Mouse (Mus musculus) adrenal gland, adult 2 months (tissue): ENCODE results near the gene Gal3st3. TPM values are rescaled to one million over a fixed set of nuclear protein-coding genes. Genes with fewer than 3 reads are reported as not detected.

Source experiments
- DNase-seq: peaks from one replicate; pipeline ENCODE4 v3.0.0; 2021
- long read RNA-seq: library from polyadenylated mRNA; stranded (forward); transcript quantifications from one replicate; pipeline ENCODE4 v2.0.0, GENCODE M21; 2021
- polyA plus RNA-seq: library from polyadenylated mRNA; depleted of rRNA; stranded (reverse); fragments of >200 nt; gene quantifications from 2 replicates; pipeline ENCODE4 v1.2.3, GENCODE M21; 2012; rRNA removed
- total RNA-seq, 2 experiments: library from RNA; stranded (reverse); gene quantifications; 2 replicates each; pipeline ENCODE4 v1.2.3; 2021

Gal3st3 gene
- under 1 TPM; 0.12 to 0.21 TPM for total RNA-seq
- 0.27 and 0.73 TPM in 2 replicates for polyA plus RNA-seq
- long read RNA-seq, result 0 reads

DNA sequence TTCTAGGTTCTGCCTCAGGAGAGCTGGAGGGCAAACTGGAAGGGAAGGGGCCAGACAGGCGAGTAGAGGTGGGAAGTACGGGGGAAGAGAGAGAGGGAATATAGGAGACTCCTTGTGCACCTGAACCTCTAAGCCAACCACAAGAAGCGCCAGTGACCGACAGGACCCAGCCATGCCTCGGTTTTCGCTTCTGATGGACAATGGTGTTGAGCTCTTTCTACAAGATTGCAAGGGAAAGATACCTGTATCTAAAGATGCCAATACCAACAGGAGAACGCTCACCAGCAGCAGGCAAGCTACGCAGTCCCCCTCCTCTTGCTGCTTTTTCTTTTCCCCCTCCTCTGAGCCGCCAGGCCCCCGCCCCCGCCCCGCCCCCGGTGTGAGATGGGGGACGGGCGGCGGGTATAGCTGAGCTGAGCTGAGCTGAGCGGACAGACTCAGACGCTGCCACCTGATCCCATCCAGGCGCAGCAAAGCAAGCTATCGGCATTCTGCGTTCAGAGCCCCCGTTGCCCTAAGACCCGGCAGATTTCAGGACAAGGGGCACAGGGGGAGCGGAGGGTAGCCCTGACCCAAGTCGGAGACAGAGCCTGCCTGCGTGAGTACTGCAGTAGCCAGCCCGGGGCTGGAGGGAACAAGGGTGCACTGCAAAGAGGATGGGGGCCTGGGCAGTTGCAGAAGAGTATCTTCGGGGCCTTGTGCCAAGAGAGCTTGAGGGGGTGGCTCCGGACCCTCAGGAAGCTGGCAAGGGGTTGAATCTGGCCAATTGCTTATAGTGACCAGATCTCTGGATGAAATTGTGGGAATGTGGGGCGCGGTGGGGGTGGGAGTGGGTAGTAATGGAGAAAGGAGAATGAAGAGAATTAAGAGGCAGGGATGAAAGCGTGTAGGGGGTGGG, at the start of gene Gal3st3:
Gene Gal3st3 (plus strand): TSS at position 429 of the 898 bp plus-strand sequence.
- no peak for DNase-seq

DNA sequence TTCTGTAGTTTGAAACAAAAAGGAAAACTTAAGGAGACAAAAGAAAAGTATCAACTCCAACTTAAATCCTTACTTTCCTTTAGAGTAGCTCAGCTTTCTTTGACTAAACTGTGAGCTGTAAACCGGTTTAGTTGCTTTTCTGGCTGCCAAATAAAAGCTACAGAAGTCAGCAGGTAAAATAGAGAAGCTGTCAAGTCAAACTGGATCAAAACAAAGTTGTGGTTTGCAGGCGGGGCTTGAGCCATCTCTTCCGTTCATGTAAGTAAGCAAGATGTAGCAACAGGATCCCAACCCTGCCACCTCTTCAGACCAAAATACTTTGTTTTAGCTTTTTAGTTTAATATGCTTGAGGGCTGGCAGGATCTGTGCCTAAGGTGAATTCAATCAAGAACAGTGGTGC, 41.0 kb upstream of the Gal3st3 start:
- DNase-seq, result no peak

DNA sequence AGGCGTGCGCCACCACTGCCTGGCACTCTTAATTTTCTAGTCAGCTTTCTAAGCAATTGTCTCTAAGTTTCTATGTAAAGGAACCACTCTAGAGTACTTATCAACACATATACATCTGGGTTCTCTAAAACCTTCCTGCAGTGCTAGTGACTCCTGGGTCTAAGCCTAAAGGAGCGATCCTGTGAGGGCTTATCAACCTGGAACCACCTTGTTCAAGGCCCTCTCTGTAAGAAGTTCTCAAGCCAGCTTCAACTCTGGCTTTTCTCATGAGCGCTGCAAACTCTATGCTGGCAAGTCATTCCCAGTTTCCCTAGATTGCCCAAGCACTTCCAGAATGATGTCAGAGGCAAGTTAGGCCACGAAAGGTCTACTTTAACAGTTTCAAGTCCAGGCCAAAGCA, 31.1 kb upstream of the Gal3st3 start:
- no peak for DNase-seq

DNA sequence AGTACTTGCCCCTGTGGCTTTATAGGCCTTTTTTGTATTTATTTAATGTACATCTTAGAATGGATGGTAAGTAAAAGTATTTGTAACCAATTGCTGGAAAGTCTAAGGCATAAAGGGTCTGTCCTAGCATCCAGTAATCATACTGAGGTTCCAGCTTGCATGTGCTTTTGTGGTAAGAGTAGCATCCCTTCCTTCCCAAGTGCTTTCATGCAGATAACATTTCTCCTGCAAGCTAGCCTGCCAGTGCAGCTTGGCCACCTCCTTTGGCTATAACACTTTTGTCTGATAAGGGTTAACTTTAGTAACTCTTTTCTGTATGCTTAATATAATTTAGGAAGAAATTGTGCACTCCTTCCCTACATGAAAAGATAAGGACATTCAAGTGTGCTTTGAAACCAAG, 30.1 kb upstream of the Gal3st3 start:
- DNase-seq, result no peak

DNA sequence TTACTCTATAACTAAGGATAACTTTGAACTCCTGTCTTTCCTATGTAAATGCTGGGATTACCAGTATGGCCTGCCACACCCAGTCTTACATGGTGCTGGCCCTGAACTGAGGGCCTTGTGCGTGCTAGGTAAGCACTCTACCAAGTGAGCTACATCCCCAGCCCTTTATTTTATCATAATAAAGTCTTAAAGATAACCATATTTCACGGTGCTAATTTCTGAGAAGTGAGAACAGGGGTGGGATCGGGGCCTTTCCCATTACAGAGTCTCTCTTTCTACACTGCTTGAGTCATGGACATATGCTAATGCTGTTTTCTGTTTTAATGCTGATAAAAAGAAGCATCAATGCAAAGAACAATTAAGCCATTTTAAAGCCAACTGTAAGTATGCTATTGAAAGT, 29.3 kb upstream of the Gal3st3 start:
- no peak for DNase-seq

DNA sequence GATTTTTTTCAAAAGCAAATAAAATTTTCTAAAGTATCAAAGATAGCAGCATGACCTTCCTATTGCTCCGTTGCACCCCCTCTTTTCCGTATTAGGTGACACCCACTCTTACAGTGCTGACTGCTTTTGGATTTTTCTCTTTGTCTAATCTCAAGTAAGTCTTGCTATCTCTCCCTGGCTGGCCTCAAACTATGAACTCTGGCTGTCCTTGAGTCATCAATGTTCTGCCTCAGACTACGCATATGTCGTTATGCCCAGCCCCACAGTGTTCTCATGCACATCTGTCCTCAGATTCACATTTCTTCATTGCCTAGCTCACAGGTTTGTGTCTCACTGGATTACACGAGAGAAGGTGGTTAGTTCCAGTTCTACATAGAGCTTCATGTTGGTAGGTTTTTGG, 28.7 kb upstream of the Gal3st3 start:
- no peak for DNase-seq

DNA sequence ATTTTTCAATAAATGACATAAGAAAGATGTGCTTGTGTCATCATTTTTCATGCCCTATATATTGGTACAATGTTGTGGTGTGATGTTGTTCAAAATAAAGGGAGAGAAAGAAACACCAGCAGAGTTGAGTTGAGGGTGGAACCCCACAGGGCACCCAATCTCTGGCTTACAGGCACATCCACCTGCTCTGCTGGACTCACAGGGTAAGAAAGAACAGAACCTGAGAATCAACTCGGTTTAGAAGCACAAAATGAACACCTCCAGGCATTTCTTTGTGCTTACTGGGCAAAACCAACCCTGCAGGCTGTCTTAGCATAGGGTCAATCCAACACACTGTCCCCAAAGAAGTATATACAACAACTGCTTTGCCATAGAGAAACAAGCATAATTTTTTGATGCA, 26.7 kb upstream of the Gal3st3 start:
- no peak for DNase-seq

DNA sequence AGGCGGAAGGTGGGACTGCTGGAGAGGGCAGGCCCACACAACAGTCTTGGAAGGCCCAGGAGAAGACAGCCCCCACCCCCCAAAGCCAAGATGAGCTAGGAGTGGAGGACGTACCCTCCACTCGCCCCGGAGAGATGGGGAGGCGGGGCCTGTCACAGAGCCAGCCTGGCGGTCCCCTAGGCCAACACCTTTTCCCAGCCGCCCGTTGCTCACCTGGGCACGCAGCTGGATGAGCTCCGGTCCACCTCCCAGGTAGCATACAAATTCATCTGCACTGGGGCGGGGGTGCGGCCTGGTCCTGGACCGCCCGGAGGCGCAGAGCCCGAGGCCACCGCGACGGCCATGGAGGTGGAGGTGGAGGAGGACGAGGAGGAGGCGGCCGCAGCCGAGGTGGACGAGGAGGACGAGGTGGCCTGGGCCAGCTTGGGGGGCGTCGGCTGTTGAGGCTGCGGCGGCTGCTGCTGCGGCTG, 25.8 kb upstream of the Gal3st3 start:
- DNase-seq, result peak; percentile 71

DNA sequence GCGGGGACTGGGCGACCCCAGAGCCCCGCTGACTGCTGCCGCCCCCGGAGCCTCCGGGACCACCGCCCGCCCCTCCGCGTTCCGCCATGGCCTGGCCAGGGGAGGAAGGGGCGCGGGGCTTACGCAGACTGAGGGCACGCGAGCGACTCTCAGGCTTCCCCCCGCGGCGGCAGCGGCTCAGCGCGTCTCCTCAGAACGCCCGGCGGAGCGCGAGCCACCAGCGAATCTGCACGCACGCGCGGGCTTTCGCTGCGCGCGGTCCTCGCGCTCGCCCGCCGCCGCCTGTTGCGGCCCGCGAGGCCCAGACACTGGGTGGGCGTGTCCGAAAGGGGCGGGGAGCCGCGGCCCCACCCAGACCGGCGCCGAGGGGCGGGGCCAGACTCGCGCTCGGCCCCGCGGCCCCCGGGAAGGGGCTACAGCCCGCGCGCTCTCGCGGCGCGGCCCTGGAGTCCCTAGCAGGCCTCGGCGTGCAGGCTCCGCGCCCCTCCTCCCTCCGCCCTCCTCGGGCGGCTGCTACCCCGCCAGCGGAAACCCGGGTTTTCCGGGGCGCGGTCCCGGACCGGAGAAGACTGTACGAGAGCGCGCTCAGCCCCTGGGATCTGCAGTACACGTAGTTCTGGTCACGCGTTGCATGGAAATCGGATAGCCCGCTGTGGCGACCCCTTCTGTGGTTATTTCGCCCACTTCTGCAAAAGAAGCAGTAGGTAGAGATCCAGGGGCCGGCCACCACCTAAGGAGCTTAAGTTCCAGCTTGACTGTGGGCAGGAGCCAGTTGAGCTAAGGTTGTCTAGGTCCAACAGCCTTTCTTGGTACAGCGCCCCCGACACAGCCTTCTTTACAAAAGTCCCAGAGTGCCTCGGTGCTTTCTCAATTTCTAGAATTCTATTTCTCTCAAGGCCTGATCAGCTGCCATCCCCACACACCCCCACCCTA, 25.1 kb upstream of the Gal3st3 start, which contains the start of gene Pacs1:
Gene Pacs1 (minus strand): TSS at position 319 of the 933 bp plus-strand sequence.
- peak; percentile 96 for DNase-seq

DNA sequence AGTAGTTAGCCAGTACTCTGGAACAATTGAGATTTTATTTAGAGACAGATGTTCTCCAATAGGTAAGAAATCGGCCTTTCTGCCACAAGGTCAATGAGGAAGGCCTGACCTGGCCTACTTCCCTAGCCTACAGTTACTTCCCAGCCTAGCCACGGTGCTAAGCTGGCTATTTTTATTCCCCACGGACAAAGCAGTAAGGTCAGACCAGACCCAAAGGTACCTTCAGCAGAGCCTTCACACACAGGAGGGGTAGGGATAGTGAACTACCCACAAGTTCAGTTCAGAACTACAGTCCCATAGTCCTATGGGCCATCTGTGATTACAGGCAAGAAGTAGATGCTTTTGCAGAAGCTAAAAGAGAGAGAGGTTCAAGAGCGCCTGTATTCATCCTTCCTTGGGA, 24.2 kb upstream of the Gal3st3 start:
- no peak for DNase-seq

DNA sequence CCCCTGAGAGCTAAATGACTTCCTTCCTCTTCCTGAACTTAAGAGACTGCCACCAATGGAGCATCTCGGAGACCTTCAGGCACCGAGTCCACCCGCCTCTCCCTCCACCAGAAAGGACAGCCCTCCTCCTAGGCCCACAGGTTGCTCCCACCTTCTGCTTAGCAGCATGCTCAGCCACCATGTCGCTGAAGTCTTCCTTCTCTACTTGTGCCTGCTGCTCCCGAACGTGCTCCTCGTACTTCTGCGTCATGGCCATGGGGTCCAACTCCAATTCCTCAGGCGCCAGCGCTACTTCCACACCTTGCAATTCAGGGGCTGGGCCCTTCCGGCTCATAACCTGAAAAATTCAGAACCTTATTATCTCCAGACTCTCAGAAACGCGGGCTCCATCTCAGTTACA, 23.5 kb upstream of the Gal3st3 start:
- no peak for DNase-seq

DNA sequence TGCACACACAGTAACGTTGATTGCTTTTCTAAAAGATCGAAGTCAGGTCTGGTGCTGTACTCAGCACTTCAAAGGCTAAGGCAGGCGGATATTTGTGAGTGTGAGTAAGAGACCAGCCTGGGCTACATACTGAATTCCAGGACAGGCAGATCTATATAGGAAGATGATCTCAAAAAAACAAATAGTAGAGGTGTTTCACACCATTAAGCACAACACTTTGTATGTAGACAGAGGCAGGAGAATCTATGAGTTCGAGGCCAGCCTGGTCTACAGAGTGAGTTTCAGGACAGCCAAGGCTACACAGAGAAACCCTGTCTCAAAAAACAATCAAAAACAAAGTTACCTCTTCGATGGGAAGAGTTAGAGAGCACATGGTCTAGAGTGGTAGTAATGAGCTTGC, 22.4 kb upstream of the Gal3st3 start:
- DNase-seq, result no peak

DNA sequence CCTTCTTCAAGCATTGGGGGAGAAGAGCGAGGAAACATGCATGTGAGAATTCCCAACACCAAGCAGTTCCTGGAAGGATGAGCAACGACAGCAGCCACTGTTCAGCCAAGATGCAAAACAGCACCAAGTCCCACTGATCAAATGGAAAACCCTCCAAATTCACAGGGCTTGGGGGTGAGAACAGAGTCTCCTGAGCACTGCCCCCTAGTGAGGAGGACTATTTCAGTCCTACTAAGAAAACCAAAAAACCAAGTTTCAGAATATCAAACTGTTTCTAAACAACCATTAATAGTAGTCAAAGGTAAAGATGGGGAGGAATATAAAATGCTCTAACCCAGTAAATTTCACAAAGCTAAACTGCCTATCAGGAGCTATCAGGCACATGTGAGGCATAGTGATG, 21.6 kb upstream of the Gal3st3 start:
- no peak for DNase-seq

DNA sequence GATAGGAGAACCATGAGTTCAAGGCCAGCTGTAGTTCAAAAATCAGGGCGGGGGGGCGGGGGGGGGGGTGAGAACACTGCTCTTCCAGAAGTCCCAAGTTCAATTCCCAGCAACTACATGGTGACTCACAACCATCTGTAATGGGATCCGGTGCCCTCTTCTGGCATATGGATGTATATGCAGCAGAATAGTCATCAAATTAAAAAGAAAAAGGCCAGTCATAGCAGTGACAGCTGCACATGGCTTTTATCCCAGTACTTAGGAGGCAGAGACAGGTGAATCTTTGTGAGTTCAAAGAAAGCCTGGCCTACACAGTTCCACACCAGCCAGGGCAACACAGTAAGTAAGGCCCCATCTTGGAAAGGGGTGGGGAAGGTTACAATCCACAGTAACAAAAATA, 21.0 kb upstream of the Gal3st3 start:
- DNase-seq, result no peak

DNA sequence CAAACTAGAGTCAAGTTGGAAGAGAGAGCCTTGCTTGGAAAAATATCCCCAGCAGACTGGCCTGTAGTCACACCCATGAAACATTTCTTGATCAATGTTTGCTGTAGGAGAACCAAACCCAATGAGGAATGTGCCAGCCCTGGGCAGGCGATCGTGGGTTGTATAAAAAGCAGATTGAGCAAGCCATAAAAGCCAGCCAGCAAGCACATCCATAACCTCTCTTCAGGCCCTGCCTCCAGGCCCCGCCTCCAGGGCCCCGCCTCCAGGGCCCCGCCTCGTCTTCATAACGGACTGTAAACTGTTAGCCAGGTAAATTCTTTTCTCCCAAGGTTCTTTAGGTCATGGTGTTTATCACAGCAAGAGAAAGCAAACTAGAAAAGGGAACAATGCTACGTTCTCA, 19.8 kb upstream of the Gal3st3 start:
- DNase-seq, result peak; percentile 60

DNA sequence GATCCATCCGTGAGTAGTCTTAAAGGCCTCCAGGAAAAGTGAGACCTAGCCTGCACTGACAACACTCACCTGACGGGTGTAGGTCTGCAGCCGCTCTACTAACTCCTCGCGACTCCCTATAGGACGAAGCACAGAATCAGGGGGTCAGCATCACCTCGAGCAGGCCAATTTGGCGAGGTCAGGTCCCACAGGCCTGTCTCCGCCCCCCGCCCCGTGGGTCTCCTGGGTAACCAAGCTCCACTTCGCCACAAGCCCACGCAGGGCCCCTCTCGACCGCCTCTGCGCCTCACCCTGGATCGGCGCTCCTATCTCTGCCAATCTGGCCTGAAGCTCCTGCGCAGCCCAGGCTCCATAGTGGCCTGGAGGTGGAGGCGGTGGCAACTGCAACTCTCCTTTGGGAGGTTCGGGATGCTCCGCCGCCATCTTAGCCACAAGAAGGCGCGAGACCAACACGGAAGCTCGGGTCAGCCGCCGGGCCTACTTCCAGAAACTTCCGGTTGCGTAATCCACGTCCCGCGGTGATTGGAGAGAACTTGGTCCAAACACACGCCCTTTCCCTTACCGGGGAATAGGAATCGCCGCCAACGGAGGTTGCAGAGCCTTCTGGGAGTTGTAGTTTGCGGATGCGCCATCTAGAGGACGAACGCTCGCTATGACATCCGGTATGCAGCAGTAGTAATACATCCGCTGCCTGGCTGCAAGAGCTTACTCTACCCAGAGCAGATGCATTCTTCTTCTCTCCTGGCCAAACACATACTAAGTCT, 3.0 kb upstream of the Gal3st3 start, which contains the start of gene Sf3b2:
Gene Sf3b2 (minus strand): TSS at position 484 of the 764 bp plus-strand sequence.
- peak; percentile 99 for DNase-seq

DNA sequence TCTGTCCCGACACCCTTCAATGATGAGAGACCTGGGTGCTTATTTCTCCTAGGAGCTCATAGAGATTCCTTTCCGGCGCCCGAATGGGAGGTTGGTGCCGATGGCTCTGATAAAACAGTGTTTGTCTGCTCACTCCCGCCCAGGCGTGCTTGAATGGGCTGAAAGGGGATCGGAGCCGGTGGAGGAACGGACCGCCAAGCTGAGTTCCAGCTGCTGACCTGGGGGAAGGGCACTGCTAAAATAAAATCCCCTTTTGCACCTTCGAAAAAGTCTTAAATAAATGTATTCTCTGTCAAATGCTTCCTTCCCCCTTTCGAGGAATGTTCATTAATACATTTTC, 2.4 kb upstream of the Gal3st3 start:
- no peak for DNase-seq

DNA sequence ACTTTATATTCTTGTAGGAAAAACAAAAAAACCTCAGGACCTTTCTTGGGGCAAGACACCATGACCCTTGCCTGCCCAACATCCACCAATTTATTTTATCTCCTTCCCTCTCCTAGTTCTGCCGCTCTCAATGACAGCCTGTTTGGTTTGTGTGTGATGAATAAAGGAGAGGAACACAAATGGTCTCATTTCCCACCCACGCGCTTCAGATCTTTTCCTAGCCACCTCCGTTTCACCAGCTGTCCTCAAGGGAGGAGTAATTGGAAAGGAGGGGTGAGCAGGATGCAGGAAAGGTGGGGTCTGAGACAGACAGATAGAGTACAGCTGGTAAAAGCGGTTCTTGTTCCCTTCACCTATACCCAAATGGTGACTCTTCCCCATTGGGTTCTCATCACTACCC, 1.5 kb upstream of the Gal3st3 start:
- no peak for DNase-seq

DNA sequence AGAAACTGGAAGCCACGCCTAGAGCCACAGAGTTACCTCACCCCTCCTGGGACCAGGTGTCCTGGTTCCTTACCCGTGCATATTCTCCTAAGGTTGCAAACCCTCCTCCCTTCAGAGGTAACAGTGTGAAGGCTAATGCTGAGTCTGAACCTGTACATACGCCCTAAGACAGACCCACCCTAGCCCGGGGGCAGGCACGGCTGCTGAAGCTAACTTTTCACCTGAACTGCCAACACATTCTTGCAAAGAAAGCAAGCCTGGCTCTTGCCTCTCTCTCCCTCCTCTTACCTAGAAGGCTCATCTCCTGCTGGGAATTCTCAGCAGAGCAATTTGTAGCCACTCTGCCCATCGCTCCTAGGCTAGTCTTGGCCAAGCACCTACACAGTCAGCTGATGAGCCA, 2.5 kb downstream of the Gal3st3 start:
- no peak for DNase-seq

DNA sequence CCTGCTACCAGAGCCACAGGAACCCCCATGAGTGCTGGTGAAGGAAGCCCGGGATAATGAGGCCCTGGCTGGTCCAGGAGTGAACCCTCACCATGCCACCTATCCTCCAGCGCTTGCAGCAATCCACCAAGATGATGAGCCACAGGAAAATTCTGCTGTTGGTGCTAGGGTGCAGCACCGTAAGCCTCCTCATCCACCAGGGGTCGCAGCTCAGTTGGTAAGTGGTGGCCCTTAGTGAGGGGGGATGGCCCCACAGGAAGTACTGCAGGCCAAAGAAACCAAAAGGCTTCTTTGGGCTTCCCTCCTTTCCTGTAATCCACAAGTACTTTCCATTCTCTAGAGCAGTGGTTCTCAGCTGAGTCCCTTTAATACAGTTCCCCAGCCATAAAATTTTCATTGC, 4.3 kb downstream of the Gal3st3 start:
- DNase-seq, result no peak

DNA sequence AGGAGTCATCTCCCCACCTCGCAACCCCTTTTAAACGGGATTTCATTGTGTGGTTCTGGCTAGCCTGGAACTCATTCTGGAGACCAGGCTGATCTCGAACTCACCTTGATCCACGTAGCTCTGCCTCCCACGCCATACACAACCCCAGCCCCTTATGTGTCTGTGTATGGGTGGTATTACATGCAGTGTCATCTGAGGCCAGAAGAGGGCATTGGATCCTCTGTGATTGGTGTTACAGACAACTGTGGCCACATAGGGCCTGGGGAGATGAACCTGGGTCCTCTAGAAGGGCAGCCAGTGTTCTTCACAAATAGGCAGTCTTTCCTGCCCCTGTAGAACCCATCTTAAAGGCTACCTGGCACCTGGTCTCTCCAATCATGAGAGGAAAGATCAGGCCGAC, 8.1 kb downstream of the Gal3st3 start:
- no peak for DNase-seq
